Mouse (Mus musculus) erythroblast, embryonic 14.5 days (primary cell): ENCODE results near the gene Reg1.

ENCODE experiments used
- GATA1 ChIP-seq: IDR thresholded peaks from 2 replicates; pipeline ENCODE4 v1.6.1; 2012; ENCODE audit warnings: low read length, inconsistent platforms, mixed read lengths
- TAL1 ChIP-seq: IDR thresholded peaks from 3 replicates; pipeline ENCODE4 v1.6.1; 2012; ENCODE audit warnings: low read length, inconsistent platforms, mixed read lengths

DNA sequence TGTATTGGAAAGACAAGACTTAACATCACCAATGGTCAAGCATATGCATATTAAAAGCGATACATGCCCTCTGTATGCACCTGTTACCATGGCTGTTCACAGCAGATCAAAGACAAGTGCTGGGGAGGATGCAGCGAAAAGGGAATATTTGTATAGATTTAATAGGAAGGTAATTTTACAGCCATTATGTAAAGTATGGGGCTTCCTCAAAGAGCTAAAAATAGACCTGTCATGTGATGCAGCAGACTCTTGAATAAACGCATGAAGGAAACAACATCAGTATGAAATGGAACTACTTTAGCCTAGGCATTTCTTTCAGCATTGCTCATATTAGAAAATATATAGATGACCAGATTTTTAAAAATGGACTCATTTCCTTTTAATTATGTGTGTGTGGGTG lies 36.9 kb upstream of the Reg1 start:
- no peak for TF ChIP-seq GATA1
- no peak for TF ChIP-seq TAL1
